Mouse (Mus musculus) right cerebral cortex, postnatal 25 days (tissue): ENCODE data around the gene Gm20388.
"Not testable (repeated sequence)": the region's sequence is repeated elsewhere in the genome, so short reads cannot be mapped to it uniquely, and the experiment has no call there.

ENCODE experiments used
- DNase-seq: peaks from one replicate; pipeline ENCODE4 v3.0.0; 2022

Gene Gm20388

DNA sequence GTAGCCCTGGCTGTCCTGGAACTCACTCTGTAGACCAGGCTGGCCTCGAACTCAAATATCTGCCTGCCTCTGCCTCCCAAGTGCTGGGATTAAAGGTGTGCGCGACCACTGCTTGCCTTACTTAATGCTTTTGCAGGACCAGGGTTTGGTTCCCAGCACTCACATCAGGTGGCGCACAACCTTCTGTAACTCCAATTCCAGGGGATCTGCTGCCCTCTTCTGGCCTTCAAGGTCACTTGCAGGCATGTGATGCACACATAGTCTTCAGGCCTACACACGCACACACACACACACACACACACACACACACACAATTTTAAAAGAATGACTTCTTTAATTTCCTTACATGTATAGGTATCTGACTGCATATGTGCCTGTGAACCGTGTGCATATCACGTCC is 3890.2 kb downstream of the Gm20388 start:
- no peak for DNase-seq

DNA sequence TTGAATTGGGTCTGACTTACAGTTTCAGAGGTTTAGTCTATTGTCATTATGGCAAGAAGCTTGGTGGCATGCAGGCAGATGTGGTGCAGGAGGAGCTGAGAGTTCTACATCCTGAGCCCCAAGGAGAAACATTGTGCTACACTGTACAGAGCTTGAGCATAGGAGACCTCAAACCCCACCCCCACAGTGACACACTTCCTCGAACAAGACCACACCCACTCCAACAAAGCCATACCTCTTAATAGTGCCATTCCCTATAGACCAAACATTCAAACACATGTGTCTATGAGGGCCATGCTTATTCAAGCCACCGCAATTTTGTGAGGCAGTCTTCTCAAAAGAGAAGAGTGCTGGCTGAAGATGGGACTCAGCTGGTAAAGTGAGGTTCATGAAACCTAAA is 3890.9 kb downstream of the Gm20388 start:
- DNase-seq = no peak

GRCm38 (mm10) chr8:123803639-123804038 is 3893.0 kb downstream of the Gm20388 start:
- DNase-seq = no peak

DNA sequence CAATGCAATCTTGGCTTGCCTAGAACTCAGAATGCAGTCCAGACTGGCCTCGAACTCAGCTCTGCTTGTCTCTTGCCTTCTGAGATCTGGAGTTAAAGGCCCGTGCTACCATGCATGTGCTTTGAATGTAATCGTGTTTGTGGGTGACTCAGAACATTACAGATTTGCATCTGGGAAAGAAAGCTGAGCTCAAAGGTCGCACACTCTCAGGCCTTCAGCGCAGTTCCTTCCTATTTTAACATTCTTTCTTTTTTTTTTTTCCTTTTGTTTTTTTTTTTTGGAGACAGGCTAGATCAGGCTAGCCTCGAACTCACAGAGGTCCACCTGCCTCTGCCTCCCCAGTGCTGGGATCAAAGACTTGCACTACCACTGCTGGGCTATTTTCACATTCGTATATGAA is 3893.9 kb downstream of the Gm20388 start:
- DNase-seq = no peak

- DNase-seq = no peak
These were observed 3894.6 kb downstream of the Gm20388 start for GRCm38 (mm10) chr8:123805209-123805717.

- peak; percentile 82 for DNase-seq
These were observed 3895.2 kb downstream of the Gm20388 start, which contains the start of gene Rab4a for GRCm38 (mm10) chr8:123805718-123806373. Rab4a (plus strand) TSS chr8:123805985.

DNA sequence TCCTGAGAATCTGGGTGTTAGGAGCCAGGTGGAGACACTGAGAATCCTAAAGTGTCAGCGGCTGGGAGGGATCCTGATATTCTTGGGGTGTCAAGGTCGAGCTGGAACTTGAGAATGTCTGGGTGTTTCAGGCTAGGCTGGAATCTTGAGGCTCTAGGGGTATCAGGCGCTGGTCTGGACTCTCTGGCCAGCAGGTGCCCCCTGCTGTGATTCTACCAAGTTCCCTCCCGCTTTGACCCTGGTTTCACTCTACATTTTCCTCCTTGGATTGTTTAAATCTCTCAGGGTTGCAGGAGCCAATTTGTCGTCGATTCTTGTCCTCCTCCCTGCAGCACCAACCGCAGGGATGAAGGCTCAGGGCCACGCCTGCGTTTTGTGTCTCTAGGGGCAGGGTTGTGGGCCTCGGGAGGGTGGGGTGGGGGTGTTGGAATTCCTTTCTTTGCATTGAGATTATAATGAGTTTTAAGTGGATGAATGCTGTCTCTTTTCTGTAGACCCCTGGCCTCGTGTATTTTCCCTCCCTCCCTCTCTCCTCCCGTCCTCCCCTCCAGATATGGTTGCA is 3895.8 kb downstream of the Gm20388 start:
- DNase-seq = no peak

- DNase-seq = no peak
These were observed 3896.4 kb downstream of the Gm20388 start for GRCm38 (mm10) chr8:123807024-123807431.

- DNase-seq = no peak
These were observed 3897.4 kb downstream of the Gm20388 start for GRCm38 (mm10) chr8:123807852-123808573.

- no peak for DNase-seq
These were observed 3898.0 kb downstream of the Gm20388 start for GRCm38 (mm10) chr8:123808671-123809070.

- not testable (repeated sequence) for DNase-seq
These were observed 3898.7 kb downstream of the Gm20388 start for GRCm38 (mm10) chr8:123809342-123809741.

DNA sequence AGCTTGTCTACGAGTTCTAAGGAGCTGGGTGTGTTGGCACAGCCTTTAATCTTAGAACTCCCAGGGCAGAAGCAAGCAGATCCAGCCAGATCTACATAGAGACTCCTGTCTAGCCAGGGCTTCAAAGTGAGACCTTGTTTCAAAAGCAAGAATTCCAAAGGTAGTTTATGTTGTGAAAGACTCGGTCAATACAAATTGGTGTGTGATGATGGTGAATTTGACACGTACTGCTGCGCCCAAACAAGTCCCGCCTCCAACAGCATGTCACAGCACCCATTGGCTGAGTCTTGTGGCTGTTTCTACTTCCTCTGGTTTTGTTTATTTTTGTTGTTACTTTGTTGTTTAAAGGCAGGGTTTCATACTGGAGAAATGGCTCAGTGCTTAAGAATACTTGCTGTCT is 3901.6 kb downstream of the Gm20388 start:
- DNase-seq = no peak

DNA sequence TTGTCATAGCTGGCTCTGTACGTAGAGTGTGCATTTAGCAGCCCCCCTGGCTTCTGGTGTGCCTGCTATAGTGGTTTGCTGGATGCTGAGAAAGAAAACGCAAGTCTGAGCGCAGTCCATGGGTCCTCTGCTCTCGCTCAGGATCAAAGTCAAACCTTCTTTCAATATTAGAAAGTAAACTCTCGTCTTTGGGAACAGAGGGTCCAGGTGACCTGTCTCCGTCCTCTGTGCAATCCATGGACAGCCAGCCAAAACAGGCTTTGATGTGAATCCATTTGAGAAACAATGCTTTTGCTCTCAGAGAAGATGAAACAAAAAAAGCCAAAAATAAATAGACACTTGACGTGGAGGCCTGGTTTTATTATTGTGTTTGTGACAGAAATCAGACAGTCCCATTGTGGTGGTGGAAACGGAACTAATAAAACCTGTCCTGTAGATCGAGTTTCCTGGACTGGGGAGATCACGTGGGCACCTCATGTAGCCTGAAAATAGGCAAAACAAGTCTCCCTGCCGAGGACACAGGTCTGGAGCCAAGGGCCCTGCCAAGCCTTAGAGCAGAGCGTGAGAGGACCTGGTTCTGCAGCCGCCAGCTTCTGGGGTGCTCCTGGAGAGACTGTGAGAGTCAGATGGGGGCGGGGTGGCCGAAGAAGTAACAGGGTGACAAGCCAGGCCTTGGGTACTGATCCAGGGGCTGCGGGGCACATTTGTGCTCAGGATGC is 3902.7 kb downstream of the Gm20388 start:
- no peak for DNase-seq

- no peak for DNase-seq
These were observed 3903.2 kb downstream of the Gm20388 start for GRCm38 (mm10) chr8:123813892-123814266.

DNA sequence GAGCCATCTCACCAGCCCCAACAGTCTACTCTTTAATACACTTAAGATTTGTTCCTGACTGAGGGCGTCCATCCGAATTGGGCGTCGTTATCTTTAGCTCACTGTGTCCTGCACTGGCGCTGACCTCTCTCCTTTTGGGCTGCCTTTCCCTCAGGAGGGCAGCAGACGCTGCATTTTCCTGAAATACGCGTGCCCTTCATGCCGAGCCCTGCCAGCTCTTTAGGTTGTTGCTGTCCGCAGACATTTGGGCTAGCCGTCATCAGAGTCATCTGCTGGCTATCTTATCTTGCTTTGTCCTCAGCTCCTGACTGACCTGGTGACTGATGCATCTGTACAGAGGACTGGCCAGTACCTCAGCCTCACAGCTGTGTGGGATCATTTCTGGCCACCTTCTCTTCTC is 3904.7 kb downstream of the Gm20388 start:
- no peak for DNase-seq

- DNase-seq = no peak
These were observed 3906.3 kb downstream of the Gm20388 start for GRCm38 (mm10) chr8:123816939-123817338.

DNA sequence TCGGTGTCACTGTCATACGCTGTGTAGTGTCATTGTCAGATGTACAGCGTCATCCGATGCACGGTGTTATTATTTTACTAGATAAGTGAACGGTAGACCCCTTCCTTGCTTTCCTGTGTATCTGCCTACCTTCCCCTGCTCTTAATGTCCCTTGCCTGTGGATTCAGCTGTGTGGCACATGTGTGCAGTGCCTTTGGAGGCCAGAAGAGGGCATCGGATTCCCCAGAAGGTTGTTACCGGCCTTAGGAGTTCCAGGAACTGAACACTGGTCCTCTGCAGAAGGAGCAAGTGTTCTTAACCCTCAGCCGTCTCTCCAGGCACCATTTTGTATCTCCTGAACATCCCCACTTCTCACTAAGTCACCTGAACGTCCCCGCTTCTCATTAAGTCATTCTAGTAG is 3907.1 kb downstream of the Gm20388 start:
- no peak for DNase-seq

DNA sequence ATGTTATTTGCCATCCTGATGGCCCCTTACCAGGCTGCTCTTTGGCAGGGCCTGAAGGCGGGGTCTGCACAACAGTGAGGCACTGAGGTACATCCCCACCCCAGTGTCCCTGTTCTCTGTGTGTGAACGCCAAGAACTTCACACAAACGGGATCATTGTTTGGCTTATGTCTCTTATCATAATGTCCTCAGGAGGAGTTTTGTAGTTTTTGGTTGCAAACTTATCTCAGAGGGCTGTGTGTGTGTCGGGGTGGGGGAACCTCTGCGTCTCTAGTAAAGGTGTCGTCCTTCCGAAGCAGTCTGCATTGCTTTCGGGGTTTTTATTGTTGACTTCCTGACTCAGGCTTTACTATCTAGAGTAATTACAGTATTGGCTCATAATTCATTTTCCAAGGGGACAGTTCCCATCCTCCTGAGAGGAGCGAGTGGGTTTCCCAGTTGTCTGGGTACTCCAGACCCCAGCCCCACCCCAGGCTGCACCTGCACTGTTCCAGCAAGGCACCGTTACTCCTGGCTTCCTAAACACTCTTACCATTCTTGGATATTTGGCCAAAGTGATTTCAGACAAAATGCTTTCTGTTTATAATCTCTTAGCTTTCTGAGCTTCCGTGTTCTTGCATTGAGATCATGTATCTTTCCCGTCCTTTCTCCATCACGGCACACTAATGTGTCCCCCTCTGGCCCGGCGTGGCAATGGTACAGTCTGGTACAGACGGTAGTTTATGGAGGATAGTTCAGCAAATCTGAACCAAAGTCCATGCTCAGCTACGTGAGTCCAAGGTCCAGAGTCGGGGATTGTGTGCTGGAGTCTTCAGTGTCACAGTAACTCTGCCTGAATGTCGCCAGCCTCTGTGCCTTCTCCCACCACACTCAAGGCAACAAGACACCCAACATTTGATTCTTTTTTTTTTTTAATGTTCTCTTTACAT is 3909.3 kb downstream of the Gm20388 start:
- no peak for DNase-seq

DNA sequence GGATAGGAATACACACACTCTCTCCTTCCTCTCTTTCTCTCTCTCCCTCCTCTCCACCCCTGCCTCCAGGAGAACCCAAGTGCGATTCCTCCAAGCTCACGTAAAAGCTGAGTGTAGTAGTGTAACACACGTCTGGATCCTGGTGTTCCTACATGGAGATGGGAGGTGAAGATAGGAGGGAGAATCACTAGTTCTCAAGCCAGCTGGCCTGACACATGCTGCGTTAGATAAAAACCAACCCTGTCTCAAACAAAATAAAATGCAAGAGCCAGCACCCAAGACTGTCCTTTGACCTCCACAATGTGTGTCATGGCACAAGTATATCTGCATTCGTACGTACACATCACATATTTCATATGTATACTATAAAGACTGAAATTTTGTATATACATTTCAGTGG is 3910.1 kb downstream of the Gm20388 start:
- DNase-seq = no peak

- no peak for DNase-seq
These were observed 3912.5 kb downstream of the Gm20388 start for GRCm38 (mm10) chr8:123823111-123823510.

GRCm38 (mm10) chr8:123823532-123824123 is 3913.0 kb downstream of the Gm20388 start:
- no peak for DNase-seq

DNA sequence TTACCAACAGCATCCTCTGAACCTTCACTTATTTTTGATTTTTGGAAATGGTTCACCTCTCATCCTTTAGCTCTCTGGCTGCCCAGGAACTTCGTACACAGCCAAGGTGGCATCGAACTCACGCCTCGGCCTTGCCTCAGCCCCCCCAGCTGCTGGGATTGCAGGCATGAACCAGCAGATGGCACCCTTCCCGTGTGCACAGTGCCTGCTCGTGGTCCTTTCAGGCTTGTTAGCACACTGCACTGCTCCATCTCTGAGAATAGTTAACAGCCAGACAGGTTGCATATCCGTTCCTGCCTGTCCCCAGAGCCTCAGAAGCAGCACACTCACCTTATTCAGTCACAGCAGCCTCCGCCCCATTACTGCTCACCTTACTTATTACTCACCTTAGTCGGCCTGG is 3915.4 kb downstream of the Gm20388 start:
- DNase-seq = no peak
